Mouse (Mus musculus): ENCODE measurements around the gene Rplp1.
A peak's percentile ranks its signal among the peaks of the same experiment; 100 is the strongest.

GRCm38 (mm10) chr9:61914203-61914916 is at the start of gene Rplp1:
- TF ChIP-seq POLR2A (IDR thresholded peaks at IDR 0.05; ENCODE audit: control insufficient read depth, extremely low read depth, insufficient read depth, low read length, poor library complexity) (no peak; the same call in none of the 2 replicates), CTCF (IDR thresholded peaks at IDR 0.05; ENCODE audit: borderline replicate concordance, control insufficient read depth, extremely low read depth, insufficient read depth, low read length, poor library complexity) (peak; percentile 42; the same call in 1 of the 2 replicates)
